Mouse (Mus musculus): ENCODE results near the gene Snd1.

DNA sequence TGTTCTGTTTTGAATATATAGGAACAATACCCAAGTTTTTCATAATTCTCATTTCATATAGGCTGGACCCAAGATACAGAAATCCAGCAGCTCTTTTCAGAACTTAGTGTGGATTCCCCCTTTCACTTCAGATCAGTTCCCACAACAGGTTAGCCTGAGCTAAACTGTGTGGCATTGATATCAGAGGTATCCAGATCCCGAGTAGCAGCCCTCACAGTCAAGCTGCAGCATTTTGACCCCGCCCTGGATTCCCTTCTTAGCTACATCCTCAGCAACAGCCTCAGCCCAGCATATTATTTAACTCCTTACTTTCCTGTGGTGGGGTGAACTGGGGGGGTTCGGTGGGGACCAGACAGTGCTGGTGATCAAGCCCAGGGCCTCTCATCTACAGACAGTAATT is 128.5 kb downstream of the Snd1 start:
- no peak for TF ChIP-seq EP300 (IDR thresholded peaks at IDR 0.05; ENCODE audit: low read depth)
- TF ChIP-seq CTCF (IDR thresholded peaks at IDR 0.05; ENCODE audit: low read depth), result no peak
